Mouse (Mus musculus): ENCODE measurements at regions not wholly inside any gene's neighbourhood (a gene's known extent, or its start where the extent isn't known, plus 50 kb on each side); places are given as distances from the start of the nearest gene placed in this dataset.

- Histone ChIP-seq H3K4me2 (ENCODE audit: low read depth, low read length) (no peak overlapping the region), H3K9me3 (ENCODE audit: control insufficient read depth, low read length) (no peaks in the 10 kb centered on the region), H3K36me3 (ENCODE audit: control insufficient read depth, insufficient read depth, low read length) (no peaks in the 10 kb centered on the region), H3K27me3 (ENCODE audit: control insufficient read depth, insufficient read depth, low read length) (no peaks in the 10 kb centered on the region), H3K27ac (ENCODE audit: low read depth, low read length) (no peak overlapping the region), H3K9ac (replicated peaks; ENCODE audit: low read depth, low read length) (no peak overlapping the region), H3K4me1 (ENCODE audit: control insufficient read depth, insufficient read depth, low read length) (no peaks in the 10 kb centered on the region), H3K4me3 (ENCODE audit: low read depth, low read length) (no peak overlapping the region)
- ATAC-seq (ENCODE audit: low read depth), result no peak
- WGBS, result 76% methylated on average over 2 of the region's 2 CpGs
Measured at GRCm38 (mm10) chr9:17189552-17189951, 688.5 kb upstream of the Fat3 start.

GRCm38 (mm10) chr9:17168193-17168592, 667.1 kb upstream of the Fat3 start:
- Histone ChIP-seq H3K9me3 (ENCODE audit: control insufficient read depth, low read length) (no peaks in the 10 kb centered on the region), H3K4me1 (ENCODE audit: control insufficient read depth, insufficient read depth, low read length) (no peaks in the 10 kb centered on the region), H3K4me2 (ENCODE audit: low read depth, low read length) (no peak overlapping the region), H3K36me3 (ENCODE audit: control insufficient read depth, insufficient read depth, low read length) (no peaks in the 10 kb centered on the region), H3K9ac (replicated peaks; ENCODE audit: low read depth, low read length) (no peak overlapping the region), H3K4me3 (ENCODE audit: low read depth, low read length) (no peak overlapping the region), H3K27me3 (ENCODE audit: control insufficient read depth, insufficient read depth, low read length) (no peaks in the 10 kb centered on the region), H3K27ac (ENCODE audit: low read depth, low read length) (no peak overlapping the region)
- ATAC-seq (ENCODE audit: low read depth), result no peak
- WGBS, result 79% methylated on average over 1 of the region's 1 CpGs

GRCm38 (mm10) chr9:17166331-17166730, 665.2 kb upstream of the Fat3 start:
- WGBS, result 92% methylated on average over 1 of the region's 1 CpGs
- H3K27ac ChIP-seq (ENCODE audit: low read depth, low read length), result no peak overlapping the region
- H3K9me3 ChIP-seq (ENCODE audit: control insufficient read depth, low read length), result no peaks in the 10 kb centered on the region
- H3K4me3 ChIP-seq (ENCODE audit: low read depth, low read length), result no peak overlapping the region
- H3K4me1 ChIP-seq (ENCODE audit: control insufficient read depth, insufficient read depth, low read length), result no peaks in the 10 kb centered on the region
- H3K36me3 ChIP-seq (ENCODE audit: control insufficient read depth, insufficient read depth, low read length), result no peaks in the 10 kb centered on the region
- H3K4me2 ChIP-seq (ENCODE audit: low read depth, low read length), result no peak overlapping the region
- H3K27me3 ChIP-seq (ENCODE audit: control insufficient read depth, insufficient read depth, low read length), result no peaks in the 10 kb centered on the region
- no peak for ATAC-seq (ENCODE audit: low read depth)
- no peak overlapping the region for H3K9ac ChIP-seq (replicated peaks; ENCODE audit: low read depth, low read length)

- Histone ChIP-seq H3K9ac (replicated peaks; ENCODE audit: low read depth, low read length) (no peak overlapping the region), H3K4me2 (ENCODE audit: low read depth, low read length) (no peak overlapping the region), H3K9me3 (ENCODE audit: control insufficient read depth, low read length) (no peaks in the 10 kb centered on the region), H3K4me1 (ENCODE audit: control insufficient read depth, insufficient read depth, low read length) (no peaks in the 10 kb centered on the region), H3K4me3 (ENCODE audit: low read depth, low read length) (no peak overlapping the region), H3K27me3 (ENCODE audit: control insufficient read depth, insufficient read depth, low read length) (no peaks in the 10 kb centered on the region), H3K27ac (ENCODE audit: low read depth, low read length) (no peak overlapping the region), H3K36me3 (ENCODE audit: control insufficient read depth, insufficient read depth, low read length) (no peaks in the 10 kb centered on the region)
- 59% methylated on average over 5 of the region's 5 CpGs for WGBS
- ATAC-seq (ENCODE audit: low read depth), result no peak
Measured at GRCm38 (mm10) chr9:17158481-17159366, 657.6 kb upstream of the Fat3 start.

- H3K27me3 ChIP-seq (ENCODE audit: control insufficient read depth, insufficient read depth, low read length), result no peaks in the 10 kb centered on the region
- H3K36me3 ChIP-seq (ENCODE audit: control insufficient read depth, insufficient read depth, low read length), result no peaks in the 10 kb centered on the region
- no peak overlapping the region for H3K27ac ChIP-seq (ENCODE audit: low read depth, low read length)
- no peak overlapping the region for H3K9ac ChIP-seq (replicated peaks; ENCODE audit: low read depth, low read length)
- no peaks in the 10 kb centered on the region for H3K4me1 ChIP-seq (ENCODE audit: control insufficient read depth, insufficient read depth, low read length)
- H3K4me2 ChIP-seq (ENCODE audit: low read depth, low read length), result no peak overlapping the region
- WGBS, result 62% methylated on average over 1 of the region's 1 CpGs
- H3K9me3 ChIP-seq (ENCODE audit: control insufficient read depth, low read length), result no peaks in the 10 kb centered on the region
- no peak overlapping the region for H3K4me3 ChIP-seq (ENCODE audit: low read depth, low read length)
- no peak for ATAC-seq (ENCODE audit: low read depth)
Measured at GRCm38 (mm10) chr9:17152369-17152768, 651.3 kb upstream of the Fat3 start.

GRCm38 (mm10) chr9:17149424-17149823, 648.3 kb upstream of the Fat3 start:
- WGBS, result 60% methylated on average over 2 of the region's 2 CpGs
- Histone ChIP-seq H3K4me1 (ENCODE audit: control insufficient read depth, insufficient read depth, low read length) (no peaks in the 10 kb centered on the region), H3K36me3 (ENCODE audit: control insufficient read depth, insufficient read depth, low read length) (no peaks in the 10 kb centered on the region), H3K27ac (ENCODE audit: low read depth, low read length) (no peak overlapping the region), H3K9me3 (ENCODE audit: control insufficient read depth, low read length) (no peaks in the 10 kb centered on the region), H3K4me2 (ENCODE audit: low read depth, low read length) (no peak overlapping the region), H3K4me3 (ENCODE audit: low read depth, low read length) (no peak overlapping the region), H3K9ac (replicated peaks; ENCODE audit: low read depth, low read length) (no peak overlapping the region), H3K27me3 (ENCODE audit: control insufficient read depth, insufficient read depth, low read length) (no peaks in the 10 kb centered on the region)
- no peak for ATAC-seq (ENCODE audit: low read depth)

Data from neural tube, embryonic 14.5 days (tissue).